Mouse (Mus musculus) fat pad, adult 2 months (tissue): ENCODE measurements at regions not wholly inside any gene's neighbourhood (a gene's known extent, or its start where the extent isn't known, plus 50 kb on each side); places are given as distances from the start of the nearest gene placed in this dataset.

ENCODE experiments used
- DNase-seq: peaks from one replicate; pipeline ENCODE4 v3.0.0-alpha.2; 2011; ENCODE audit warnings: low read depth, low spot score; ENCODE audit errors: extremely low read depth

- DNase-seq = no peak
Observed at GRCm38 (mm10) chr1:82155961-82156360, 77.0 kb upstream of the Gm9747 start.

GRCm38 (mm10) chr1:82157013-82157412 lies 75.9 kb upstream of the Gm9747 start:
- DNase-seq = no peak

DNA sequence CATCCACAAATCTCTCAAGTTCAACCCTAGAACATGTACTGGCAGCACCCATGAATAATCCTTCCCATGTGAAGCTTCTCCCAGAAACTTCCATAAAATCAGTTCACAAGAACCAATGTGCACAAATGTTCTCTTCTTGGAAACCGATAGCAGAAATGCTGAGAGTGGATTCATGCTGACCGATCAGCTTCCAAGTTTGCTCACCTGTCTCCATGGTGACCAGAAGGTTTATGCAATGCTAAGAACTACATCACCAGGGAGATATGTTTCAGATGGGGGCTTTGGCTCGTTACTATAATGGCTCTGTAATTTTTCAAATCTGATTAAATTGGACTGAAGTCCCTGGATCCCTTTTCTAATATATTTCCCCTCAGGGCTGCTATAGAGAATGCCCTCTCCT lies 74.4 kb upstream of the Gm9747 start:
- DNase-seq = no peak

DNA sequence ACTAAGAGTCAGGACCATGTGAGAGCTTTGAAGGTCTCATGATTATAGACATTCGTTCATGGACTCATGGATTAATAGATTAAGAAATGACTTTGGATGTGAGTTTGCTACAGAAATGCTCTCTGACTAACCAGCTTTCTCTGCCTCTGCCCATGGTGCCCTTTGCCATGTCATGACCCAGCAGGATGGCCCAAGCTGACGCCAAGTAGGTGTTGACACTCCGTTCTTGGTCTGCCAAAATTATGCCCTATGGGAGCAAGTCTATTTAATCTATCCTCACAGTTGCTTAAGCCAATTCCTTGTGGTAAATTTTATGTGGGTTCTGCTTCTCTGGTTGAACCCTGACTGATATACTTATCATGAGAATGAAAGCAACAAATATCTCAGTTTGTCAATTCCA lies 73.7 kb upstream of the Gm9747 start:
- peak; percentile 33 for DNase-seq

- no peak for DNase-seq
Observed at GRCm38 (mm10) chr1:82162926-82163325, 70.0 kb upstream of the Gm9747 start.

DNA sequence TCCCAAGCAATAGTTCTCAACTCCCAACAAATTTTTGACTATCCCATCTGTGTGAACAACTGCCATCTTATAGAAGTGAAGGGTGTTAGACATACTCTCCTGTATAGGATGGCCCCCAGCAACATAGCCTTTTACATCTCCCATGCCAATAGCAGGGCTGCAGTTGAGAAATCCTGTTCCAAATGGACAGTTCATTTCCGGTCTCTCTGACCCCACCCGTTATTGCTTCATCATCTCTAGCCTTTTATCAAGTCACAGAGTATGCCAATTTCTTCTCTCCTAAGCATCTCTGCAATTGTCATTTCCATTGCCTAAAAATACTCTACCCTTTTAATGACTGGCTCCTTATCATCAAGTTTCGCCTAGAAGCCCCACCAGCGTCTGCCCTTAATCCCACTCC lies 64.8 kb upstream of the Gm9747 start:
- no peak for DNase-seq

- DNase-seq = no peak
Observed at GRCm38 (mm10) chr1:82168949-82169348, 64.0 kb upstream of the Gm9747 start.

- no peak for DNase-seq
Observed at GRCm38 (mm10) chr1:82180427-82180826, 52.5 kb upstream of the Gm9747 start.
